Mouse (Mus musculus) splenic B cell, adult 2 months (primary cell): ENCODE results near the gene Cd300ld2.
A peak's percentile ranks its signal among the peaks of the same experiment; 100 is the strongest.

Experiments used
- DNase-seq: peaks from one replicate; pipeline ENCODE4 v3.0.0-alpha.2; 2011; ENCODE audit warnings: low read depth, low spot score
- H3K27me3 ChIP-seq: 2 replicates; pipeline ENCODE4 v1.6.1; 2012; ENCODE audit warnings: mild to moderate bottlenecking, low read length, moderate library complexity, mixed read lengths; ENCODE audit not compliant: control insufficient read depth, poor library complexity, insufficient read depth, severe bottlenecking
- H3K36me3 ChIP-seq: 2 replicates; pipeline ENCODE4 v1.6.1; 2012; ENCODE audit warnings: mild to moderate bottlenecking, low read length, moderate library complexity, mixed read lengths; ENCODE audit not compliant: control insufficient read depth, poor library complexity, insufficient read depth, severe bottlenecking

Cd300ld2 gene

DNA sequence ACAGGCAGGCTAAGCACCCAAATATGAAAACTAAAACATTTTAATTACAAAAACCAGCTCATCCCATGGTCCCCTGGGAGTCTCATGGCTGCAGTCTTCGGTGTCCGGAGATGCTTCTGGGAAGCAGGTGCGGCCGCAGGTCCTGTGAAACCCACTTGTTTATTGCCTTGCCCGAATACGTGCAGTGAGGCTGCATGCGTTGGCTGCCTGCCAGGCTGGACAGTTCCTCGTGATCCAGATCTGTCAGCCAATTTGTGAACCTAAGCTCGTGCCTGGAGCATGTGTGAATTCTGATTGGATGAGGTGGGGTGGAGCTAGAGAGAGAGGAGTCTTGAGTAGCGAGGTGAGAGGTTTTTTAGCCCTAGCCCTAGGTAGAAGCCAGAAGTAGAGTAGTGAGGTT, 43.3 kb downstream of the Cd300ld2 start:
- no peak for DNase-seq
- no peaks in the 10 kb centered on the region for H3K36me3 ChIP-seq
- no peaks in the 10 kb centered on the region for H3K27me3 ChIP-seq

DNA sequence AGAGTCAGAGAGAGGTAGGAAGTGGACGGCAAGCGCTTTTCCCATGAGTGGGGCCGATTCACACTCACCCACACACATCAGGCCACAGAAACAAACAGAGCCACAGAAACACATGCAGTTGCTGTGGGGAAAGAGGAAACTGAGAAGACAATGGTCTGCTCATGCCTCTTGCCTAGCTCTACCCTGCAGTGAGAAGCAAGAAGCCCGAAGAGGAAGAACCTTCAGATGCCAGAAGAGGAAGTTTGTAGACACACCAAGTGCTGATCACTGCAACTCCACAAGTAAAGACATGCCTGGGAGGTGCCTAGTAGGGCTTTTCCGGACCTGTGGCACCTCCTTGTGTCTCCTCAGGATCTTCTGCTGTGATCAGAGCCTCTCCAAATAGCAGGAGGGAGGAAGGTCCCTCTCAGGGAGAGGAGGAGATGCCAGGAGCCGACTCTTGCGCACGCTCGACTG, 47.2 kb downstream of the Cd300ld2 start, which contains the start of gene Cd300c:
Cd300c (minus strand) TSS at position 406 of the 456 bp plus-strand sequence.
- peak; percentile 3 for DNase-seq
- no peaks in the 10 kb centered on the region for H3K27me3 ChIP-seq
- H3K36me3 ChIP-seq = no peaks in the 10 kb centered on the region

DNA sequence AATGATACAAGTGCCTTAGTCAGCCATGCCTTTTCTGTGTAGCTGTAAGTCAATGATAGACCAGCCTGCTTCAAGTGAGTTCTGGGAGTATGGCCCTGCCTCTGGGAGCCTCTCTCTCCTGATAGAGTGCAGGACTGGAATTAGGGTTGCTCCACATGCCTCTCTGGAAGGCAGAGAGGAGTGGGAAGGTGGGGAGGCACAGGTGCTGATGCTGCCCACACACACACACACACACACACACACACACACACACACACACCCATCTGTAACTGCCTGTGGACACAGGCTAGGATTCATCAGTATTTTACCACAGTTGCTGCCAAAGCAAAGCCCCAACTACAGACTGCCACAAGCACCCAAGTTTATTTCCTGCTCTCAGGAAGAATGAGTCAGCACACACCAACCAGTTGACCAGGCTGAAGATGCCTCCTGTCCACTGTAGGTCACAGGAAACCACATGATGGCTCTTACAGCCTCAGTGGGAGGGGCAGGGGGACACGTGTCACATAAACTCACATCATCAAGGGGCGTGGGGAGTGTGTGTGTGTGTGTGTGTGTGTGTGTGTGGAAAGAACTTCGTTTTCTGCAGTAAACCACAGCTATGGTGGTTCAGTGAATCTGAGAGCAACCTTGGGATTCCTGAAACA, 50.7 kb downstream of the Cd300ld2 start:
- H3K27me3 ChIP-seq = no peaks in the 10 kb centered on the region
- no peak for DNase-seq
- H3K36me3 ChIP-seq = no peaks in the 10 kb centered on the region

DNA sequence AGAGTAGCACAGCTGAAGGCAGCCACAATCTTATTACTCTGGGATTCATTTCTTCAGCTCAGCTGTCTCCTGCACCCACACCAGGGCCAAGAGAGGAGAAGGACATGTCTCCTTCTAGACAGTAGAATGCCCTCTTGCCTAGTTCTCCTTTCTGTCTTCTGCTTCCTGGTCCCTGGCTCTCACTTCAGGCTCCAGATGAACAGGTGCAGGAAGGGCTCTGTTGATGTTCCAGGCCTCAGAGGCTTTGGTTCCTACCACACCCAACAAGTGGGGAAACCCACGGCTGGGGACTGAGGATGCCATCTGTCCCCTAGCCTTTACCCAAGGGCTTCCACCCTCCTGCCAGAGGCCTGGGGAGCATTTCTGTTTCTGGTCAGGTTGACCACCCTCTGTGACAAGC, 55.6 kb downstream of the Cd300ld2 start:
- Histone ChIP-seq H3K36me3 (no peaks in the 10 kb centered on the region), H3K27me3 (no peaks in the 10 kb centered on the region)
- no peak for DNase-seq
